Mouse (Mus musculus) MEL-GATA-1-ER (cell line): ENCODE data around the gene Pkn1.

ENCODE experiments used
- DNase-seq: peaks from one replicate; pipeline ENCODE4 v3.0.0-alpha.2; 2012; ENCODE audit warnings: low read depth; ENCODE audit errors: extremely low read depth

Pkn1 gene

GRCm38 (mm10) chr8:83693609-83694236, 5.3 kb downstream of the Pkn1 start:
- peak; percentile 49 for DNase-seq

GRCm38 (mm10) chr8:83689264-83689663, 9.7 kb downstream of the Pkn1 start:
- DNase-seq: no peak

- DNase-seq: no peak
Observed at GRCm38 (mm10) chr8:83684517-83684916, 14.5 kb downstream of the Pkn1 start.

DNA sequence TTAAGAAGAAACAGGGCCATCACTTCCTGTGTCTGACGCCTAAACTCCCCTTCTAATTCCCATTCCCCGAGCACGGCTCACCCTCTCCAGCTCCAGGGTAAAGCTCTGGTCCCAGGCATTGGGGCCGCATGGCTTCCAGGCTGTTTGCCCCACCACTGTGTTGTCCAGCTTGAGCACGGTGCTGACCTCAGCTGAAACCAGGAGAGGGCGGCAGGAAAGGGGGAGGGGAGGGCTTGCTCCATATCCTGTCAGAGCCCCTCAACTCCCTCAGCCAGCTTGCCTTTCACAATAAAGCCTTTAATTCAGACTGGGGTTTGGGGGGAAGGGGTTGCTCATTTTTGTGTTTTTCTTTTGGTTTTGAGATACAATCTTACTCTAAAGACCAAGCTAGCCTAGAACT, 17.9 kb downstream of the Pkn1 start:
- no peak for DNase-seq

DNA sequence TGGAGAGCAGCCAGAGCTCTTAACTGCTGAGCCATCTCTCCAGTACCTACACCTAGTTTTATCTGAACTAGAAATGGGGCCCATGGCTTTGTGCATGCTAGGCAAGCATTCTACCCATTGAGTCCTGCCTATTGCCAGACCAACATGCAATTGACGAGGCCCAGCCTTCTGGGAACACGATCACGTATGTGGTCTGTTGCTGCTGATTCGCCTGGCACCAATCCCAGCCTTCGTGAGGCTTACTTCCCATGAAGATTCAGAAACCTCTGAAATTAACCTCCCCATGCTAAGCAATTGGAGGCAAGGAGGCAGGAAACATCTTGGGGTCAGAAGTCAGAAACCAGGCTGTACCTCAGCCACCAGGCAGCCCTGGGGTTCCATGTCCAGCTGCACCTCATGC, 18.4 kb downstream of the Pkn1 start:
- DNase-seq: no peak

- no peak for DNase-seq
Observed at GRCm38 (mm10) chr8:83679866-83680265, 19.1 kb downstream of the Pkn1 start.

- no peak for DNase-seq
Observed at GRCm38 (mm10) chr8:83674497-83674896, 24.5 kb downstream of the Pkn1 start.

- no peak for DNase-seq
Observed at GRCm38 (mm10) chr8:83672936-83673335, 26.0 kb downstream of the Pkn1 start.

DNA sequence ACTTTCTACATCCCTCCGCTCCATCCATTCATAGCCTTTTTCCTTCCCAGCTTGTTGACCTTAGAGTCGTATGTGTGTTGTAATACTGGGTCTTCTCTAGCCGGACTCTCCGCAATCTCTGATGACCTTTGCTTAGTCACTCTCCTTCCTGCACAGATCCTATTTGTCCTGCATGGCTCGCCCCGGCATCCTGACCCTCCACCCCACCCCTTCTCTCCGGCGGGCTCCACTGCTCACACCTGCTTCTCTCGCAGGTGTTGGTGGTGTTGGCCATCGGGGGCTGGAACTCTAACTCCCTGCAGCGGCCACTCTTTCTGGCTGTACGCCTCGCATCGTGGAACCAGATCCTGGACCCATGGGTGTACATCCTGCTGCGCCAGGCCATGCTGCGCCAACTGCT, 30.0 kb downstream of the Pkn1 start:
- no peak for DNase-seq

DNA sequence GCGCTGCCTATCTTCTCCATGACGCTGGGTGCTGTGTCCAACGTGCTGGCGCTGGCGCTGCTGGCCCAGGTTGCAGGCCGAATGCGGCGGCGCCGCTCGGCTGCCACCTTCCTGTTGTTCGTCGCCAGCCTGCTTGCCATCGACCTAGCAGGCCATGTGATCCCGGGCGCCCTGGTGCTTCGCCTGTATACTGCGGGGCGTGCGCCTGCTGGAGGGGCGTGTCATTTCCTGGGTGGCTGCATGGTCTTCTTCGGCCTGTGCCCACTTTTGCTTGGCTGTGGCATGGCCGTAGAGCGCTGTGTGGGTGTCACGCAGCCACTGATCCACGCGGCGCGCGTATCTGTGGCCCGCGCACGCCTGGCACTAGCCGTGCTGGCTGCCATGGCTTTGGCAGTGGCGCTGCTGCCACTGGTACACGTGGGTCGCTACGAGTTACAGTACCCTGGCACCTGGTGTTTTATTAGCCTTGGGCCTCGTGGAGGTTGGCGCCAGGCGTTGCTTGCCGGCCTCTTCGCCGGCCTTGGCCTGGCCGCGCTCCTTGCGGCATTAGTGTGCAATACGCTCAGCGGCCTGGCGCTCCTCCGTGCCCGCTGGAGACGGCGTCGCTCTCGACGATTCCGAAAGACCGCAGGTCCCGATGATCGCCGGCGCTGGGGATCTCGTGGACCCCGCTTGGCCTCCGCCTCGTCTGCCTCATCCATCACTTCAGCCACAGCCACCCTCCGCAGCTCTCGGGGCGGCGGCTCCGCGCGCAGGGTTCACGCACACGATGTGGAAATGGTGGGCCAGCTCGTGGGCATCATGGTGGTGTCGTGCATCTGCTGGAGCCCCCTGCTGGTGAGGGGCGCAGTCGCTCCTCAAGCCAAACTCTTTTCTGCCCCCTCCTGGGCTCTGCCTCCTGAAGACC, 30.7 kb downstream of the Pkn1 start:
- no peak for DNase-seq

GRCm38 (mm10) chr8:83667526-83667925, 31.5 kb downstream of the Pkn1 start:
- no peak for DNase-seq

DNA sequence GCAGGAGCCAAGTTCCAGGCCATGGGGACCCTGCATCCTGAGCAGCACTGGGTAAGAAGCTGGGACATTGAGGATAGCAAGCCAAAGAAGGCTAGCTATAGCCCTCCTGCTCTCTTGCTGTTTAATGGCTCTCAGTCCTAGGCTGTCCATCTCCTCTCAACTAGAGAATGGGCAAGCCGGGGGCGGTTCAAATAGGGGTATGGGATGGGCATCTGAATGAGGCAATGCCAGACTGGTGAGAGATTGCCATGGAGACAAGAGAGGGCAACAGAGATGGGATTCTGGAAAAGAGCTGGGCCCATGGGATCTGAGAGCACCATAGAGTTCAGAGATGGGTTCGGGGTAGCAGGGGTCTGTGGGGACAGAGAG, 32.1 kb downstream of the Pkn1 start:
- DNase-seq: no peak

GRCm38 (mm10) chr8:83665969-83666865, 32.8 kb downstream of the Pkn1 start, which contains the start of gene Ptger1:
Gene Ptger1, plus strand, starts transcription at chr8:83666678.
- DNase-seq: no peak

DNA sequence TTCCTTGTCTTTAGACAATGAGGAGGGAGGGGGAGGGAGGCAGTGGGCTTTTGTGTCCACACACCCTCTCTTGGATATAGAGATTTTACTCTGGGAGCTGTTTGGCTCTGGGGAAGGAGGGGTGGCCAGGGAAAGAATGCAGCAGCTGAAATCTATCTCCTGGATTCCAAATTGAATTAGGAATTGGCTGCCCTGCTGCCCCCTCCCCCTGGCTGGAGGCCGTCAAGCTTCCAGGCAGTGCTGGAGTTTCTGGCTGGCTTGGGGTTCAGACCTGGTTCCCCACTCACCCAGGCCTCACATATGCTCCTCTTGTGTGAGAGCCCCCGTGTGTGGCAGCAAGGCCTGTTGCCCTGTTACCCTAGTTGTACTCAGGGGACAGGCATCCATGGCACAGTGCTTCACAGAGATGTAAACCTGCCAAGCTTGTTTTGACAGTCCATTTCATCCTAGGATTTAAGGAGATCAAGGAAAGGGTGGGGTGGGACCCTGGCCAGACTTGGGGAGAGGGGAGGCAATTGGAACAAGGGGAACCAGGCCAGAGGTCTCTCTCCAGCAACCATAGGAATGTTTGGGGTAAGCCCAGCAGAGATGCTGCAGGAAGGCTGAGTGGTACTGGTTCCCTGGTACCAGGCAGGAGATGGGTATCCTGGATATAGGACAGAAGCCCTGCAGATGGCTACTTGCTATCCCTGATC, 33.9 kb downstream of the Pkn1 start:
- DNase-seq: no peak

DNA sequence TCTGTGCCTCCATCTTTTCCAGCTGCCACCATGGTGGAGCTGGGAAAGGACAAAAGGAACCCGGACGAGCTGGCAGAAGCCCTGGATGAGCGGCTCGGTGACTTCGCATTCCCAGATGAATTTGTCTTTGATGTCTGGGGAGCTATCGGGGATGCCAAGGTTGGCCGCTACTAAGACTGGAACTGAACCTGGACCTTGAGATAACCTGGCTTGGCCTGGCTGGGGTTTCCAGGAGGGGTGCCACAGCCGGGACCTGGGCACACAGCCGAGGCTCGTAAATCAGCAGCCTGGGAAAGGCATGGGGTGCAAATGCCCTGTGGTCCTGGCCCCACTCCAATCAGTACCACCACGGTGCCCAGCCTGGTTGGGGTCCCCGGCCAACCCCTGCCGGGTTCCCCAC, 34.9 kb downstream of the Pkn1 start:
- no peak for DNase-seq

DNA sequence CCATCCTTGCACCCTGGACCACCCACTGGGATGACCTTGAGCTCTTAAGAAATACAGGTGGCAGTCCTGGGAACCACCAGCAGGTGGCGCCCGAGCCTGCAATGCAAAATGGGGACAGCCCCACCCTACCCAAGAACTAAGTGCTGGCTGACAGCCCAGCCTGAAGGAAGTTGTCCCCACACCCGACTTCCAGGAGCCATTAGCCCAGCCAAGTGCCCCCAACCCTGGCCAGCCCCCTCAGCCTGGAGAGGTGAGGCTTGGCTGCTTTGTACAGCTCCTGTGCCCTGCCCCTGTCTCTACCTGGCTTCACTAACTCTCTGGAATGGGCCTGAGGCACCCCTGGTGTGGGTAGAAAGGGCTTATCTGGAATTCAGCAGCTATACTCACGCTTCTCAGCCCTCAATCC, 36.6 kb downstream of the Pkn1 start:
- DNase-seq: peak; percentile 63

DNA sequence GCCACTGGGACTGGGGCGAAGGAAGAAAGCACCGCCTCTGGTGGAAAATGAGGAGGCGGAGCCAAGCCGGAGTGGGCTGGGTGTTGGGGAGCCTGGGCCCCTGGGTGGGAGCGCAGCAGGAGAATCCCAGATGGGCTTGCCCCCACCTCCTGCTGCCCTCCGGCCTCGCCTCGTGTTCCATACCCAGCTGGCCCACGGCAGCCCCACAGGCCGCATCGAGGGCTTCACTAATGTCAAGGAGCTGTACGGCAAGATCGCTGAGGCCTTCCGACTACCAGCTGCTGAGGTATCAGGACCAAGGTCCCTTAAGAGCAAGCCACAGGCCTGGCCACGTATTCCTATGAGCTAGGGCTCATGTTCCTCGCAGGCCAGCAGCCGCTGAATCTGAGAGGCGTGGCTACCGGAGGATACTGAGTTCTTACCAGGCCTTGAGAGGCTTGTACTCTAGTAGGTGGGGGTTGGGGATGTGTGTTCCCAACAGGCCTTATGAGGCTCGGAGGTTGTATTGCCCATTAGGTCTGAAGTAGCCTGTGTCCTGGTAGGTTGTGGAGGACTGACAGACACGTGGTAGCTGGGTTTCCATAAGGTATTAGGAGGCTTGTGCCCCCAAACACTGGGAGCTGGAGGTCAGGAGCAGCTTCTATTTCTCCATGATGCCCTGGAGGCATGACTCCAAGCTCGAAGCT, 37.8 kb downstream of the Pkn1 start:
- no peak for DNase-seq

DNA sequence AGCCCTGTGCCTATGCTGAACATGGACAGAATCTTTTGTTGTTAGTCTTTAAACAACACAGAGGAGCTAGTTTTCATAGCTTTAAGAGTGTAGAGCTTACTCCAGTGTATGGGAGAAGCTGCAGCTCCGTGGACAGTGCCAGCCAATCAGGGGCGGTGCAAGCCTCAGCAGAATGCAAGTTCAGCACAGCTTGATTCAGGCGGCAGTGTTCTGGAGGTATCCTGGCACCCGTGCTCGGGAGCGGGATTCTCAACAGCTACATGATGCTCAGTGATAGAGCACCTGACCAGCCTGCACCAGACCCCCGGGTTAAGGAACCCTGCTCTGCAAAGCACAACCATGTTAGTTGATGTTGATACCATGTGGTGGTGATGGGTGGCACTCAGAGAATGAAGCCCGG, 38.4 kb downstream of the Pkn1 start:
- DNase-seq: no peak

DNA sequence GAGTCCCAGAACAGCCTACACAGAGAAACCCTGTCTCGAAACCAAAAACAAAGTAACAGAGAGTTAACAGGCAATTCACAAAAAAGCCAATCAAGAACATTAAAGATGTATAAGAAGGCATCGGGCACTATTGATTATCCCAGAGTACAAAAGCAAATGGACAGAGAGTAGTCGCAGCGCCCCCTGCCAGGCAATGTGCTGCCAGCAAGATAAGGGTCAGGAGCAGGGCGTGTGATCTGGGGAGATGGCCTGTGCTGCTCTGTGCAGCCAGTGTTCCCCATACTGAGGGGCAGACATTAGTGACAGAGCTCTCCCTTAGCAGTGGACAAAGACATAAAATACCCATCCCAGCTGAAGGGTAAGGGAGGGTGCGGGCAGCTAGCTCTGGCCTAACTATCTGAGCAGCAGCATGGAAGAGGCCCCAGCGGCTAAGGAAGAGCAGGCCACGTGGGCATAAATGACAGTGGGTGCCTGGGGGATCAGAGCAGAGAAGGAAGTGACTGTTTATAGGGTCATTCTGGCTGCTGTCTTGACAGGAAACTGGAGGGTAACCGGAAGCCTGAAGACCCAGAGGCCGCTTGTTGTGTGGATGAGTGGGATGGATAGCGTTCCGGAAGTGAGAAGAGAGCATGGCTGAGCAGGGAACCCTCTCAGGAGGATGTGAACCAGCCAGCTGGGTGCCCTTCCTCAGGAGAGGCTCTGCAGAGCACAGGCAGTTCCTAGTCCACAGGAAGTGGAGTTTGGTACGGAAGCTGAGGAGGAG, 42.3 kb downstream of the Pkn1 start:
- DNase-seq: no peak

DNA sequence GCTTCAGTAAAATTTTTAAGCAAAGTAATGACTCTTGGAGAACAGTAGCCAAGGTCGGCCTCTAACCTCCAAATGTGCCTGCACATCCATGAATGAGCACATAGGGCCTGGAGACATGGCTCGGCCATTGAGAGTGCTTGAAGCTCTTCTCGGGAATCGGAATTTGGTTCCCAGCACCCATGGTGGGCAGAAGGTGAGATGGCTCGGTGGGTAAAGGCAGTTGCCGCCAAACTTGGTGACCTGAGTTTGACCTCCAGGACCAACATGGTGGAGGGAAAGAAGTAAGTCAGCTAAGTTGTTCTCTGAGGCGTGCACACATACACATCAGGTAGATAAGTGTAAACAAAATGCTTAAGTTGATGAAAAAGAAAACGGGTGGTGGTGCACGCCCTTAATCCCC, 42.9 kb downstream of the Pkn1 start:
- DNase-seq: no peak
